Mouse (Mus musculus) T-helper 1 cell (primary cell): ENCODE measurements around the gene Pde11a.

ENCODE experiments used
- in situ Hi-C: fragments of 300-600 bp; cut with MboI, MseI; formaldehyde crosslinking; loops from one replicate; pipeline ENCODE4 v1.15.1; 2025; ENCODE audit warnings: high pct_unique_total_duplicates

The Pde11a gene

GRCm38 (mm10) chr2:76060207-76060606 is 278.4 kb downstream of the Pde11a start:
- in situ Hi-C loops, result no loop called here

DNA sequence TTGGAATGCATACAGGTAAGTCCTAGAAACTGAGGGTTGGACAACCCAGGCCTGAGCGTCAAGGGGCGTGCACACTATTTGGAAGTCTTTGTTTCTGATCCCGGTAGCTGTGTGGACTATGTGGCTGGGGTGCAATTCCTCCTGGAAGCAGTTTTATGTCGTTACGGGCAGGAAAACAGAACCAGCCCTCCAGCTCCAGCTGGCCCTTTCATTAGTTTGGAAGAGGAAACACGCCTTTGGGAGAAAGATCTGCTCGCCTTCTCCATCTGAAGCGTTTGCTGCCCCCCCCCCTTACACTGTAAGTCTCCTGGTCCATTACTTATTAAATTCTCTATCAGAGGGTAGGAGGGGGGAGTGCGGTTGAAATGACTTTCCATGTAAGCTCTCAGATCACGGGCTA is 279.0 kb downstream of the Pde11a start:
- in situ Hi-C loops, result loop anchor here (10.0 kb wide), 1 partner anchor 855 kb away; no protein-coding TSS in a partner anchor

DNA sequence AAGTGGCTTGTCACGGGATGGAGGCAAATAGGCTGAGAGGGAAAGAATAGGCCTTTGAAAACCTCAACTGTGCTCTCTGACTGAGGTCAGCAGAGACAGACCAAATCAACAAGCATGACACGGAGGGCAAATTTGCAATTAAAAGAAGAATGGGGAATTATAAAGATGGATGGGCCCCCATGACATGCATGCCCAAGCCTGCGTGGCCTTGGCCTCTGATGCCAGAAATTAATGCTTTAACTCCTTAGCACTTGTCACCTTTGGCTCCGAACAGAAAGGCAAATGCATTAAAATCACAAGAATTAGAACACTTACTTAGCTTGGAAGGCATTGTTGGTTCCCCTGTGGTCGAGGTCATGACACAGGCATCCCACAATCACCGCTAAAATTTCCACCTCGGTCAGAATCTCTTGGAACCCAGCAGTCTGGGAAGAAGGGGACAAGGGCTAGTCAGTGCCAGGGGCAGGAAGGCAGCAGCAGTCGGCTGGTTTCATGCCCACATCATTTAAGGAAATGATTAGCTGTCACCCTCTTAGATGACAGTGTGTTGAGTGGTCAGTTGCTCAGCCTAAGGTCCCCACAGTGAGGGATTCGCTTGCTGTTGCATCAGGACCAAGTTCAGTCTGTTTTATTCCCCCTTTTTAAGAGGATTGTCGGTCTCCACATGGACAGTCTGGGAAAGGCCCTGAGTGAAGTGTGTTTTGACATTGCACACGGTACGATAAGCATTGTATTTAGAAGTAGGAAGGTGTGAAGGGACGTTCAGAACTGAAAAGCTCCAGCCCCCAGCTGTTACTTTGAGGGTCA is 279.7 kb downstream of the Pde11a start:
- in situ Hi-C loops, result loop anchor here (10.0 kb wide), 1 partner anchor 856 kb away; no protein-coding TSS in a partner anchor

GRCm38 (mm10) chr2:76057555-76057954 is 281.0 kb downstream of the Pde11a start:
- in situ Hi-C loops, result loop anchor here (10.0 kb wide), 1 partner anchor 857 kb away; no protein-coding TSS in a partner anchor

DNA sequence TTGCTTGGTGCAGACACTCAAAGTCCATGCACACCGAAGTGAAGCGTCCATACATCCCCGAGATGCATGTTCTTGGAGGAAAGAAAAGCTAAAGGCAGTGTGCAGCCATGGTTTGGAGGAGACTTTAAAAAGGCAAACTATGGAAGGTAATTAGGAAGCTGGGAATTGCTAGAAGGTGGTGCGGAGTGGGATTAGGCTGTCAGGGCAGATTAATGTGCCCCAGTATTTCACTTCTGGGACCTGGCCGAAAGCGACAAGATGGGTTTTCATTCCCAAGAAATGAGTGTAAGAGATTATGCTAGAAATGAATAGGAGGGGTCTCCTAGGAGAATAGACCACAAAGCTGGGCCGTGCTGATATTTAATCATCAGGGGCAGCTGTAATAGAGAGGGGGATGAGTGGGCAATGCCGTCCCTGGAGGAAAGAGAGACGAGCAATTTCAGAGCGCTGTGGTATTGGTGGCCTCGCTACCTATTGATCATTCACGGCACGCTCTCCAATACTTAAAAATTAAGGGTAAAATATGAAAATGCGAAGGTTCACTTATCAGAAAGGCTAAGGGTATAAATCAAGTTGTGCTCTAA is 284.7 kb downstream of the Pde11a start:
- in situ Hi-C loops, result loop anchor here (10.0 kb wide), 1 partner anchor 861 kb away; no protein-coding TSS in a partner anchor

DNA sequence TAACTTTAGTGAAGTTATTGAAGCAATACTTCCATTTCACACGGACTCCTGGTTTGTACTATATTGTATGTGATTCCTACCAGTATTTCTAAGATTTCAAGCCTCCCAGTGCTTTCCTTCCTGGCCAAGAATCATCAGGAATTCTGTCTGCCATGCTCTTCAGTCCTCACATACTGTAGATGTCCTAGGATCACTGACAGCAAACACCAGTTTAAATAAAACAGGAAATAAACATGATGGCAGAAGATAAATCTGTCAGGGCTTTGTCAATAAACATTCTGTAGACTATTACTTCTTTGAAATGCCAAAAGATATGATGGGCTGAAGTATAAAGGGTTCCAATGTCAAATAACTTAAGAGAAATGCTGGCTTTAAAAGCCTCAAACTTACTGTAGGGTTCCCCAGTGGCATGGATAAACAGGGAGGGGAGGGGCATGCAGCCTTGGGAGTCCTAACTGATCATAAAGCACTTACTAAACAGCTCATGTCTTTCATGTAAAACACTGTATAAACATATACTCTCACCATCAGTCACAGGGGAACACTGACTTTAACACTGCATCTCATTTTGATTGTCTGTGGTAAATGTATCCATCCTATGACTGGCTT is 285.6 kb downstream of the Pde11a start:
- in situ Hi-C loops, result loop anchor here (10.0 kb wide), 1 partner anchor 862 kb away; no protein-coding TSS in a partner anchor

GRCm38 (mm10) chr2:76051385-76051784 is 287.2 kb downstream of the Pde11a start:
- in situ Hi-C loops, result loop anchor here (10.0 kb wide), 1 partner anchor 863 kb away; no protein-coding TSS in a partner anchor

DNA sequence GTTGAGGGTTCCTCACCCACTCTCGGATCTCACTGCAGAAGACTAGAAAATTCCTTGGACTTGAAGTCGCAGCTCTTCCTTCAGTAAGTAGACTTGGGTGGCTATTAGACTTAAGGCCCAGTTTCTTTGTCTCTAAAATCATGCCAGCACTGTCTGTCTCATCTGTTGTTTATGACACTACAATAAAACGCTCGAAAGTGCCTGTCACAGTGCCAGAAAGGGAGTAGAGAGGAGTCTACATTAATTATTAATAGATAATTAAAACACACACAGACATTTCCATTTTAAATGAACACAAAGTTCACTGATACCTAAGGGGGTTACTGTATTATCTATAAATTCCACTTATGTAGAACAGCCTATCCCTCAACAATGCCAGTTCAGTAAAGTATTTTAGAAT is 287.7 kb downstream of the Pde11a start:
- in situ Hi-C loops, result loop anchor here (10.0 kb wide), 1 partner anchor 864 kb away; no protein-coding TSS in a partner anchor

- in situ Hi-C loops, result loop anchor here (10.0 kb wide), 1 partner anchor 865 kb away; no protein-coding TSS in a partner anchor
Measured at GRCm38 (mm10) chr2:76050092-76050491, 288.5 kb downstream of the Pde11a start.

- in situ Hi-C loops, result no loop called here
Measured at GRCm38 (mm10) chr2:76049529-76049928, 289.0 kb downstream of the Pde11a start.

DNA sequence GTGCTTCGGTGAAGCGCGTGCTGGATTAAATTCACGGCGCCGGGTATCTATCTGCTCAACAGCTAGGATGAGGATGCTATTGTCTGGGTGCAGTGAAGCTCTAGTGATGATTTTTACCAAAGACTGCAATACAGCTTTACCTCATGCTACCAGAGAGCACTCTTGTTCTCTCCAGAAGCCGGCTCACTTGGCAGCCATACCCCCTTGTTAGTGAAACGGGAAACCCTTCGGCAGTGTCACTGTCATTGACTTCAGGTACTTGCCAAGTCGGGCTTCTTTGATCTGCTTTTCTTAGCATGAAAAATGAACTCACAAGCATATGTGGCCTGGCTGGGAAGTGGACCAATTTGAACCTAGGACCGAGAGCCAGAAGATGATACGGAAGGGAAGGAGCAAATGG is 290.8 kb downstream of the Pde11a start:
- in situ Hi-C loops, result no loop called here

- in situ Hi-C loops, result no loop called here
Measured at GRCm38 (mm10) chr2:76042210-76042609, 296.4 kb downstream of the Pde11a start.

DNA sequence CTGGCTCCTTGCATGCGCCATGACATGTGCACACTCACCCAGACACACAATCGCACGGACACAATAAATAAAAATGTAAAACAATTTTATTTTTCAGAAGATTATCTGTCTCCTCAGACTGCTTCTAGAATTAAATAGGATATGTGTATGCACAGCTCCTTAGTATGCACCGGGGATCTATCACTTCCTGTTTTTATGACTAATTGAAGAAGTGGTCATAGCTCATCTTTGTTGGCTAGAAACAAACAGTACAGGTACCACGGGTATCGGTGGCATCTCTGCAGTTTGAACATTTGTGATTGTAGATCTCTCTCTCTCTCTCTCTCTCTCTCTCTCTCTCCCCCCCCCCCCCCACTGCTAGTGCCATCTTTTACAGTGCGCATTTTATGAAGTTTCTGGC is 298.5 kb downstream of the Pde11a start:
- in situ Hi-C loops, result no loop called here

DNA sequence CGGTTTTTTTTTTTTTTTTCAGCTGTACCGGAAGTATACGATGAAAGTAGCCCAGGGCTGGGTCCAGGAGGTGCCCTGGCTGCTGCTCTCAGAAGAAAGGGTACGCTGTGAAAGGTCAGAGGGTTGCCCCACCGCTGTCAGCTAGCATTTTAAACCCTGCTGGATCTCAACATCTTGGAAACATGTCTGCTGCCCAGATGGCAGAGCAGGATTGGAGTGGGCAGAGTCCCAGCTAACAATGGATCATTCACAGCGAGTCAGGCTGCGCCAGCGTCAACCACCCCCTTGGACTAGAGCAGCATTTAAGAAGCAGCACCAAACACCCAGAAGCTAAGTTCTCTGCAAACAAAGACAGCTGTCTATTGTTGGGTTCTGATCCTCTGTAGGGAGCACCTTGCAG is 308.5 kb downstream of the Pde11a start:
- in situ Hi-C loops, result no loop called here

DNA sequence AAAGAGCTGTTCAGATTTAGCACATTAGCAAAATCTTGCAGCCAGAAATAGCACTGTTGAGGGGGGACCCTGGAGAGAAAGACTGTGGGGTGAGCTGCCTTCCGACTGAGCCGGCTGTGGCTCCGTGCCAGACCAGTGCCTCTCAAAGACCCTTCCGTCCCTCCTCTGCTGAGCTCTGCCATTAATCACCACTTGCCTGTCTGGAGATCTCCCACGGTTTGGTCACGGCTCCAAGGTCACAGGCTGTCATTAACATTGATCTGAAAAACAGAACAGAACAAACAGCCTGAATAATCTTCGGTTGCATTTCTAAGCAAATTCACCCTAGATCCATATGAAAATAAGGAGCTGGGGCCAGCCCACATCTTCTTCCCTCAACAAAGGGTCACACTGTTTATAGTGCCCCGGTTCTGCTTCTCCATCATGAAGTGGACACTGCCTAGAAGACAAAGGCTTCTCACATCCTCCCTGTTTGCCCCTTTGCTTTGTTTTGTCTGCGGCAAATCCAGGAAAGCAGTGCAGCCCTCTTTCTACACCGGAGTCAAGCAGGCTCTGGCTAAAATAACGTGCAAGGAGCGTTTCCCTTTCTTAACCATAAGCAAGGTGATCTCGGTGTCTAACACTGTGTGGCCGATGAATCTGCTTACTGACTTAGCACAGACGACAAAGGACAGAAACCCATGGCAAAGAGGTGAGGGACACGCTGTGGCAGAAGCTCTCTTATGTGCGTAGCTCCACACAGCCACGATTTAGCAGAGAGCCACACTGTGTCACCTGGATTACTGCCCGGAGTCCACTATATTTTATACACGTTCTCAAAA is 309.3 kb downstream of the Pde11a start:
- in situ Hi-C loops, result no loop called here

DNA sequence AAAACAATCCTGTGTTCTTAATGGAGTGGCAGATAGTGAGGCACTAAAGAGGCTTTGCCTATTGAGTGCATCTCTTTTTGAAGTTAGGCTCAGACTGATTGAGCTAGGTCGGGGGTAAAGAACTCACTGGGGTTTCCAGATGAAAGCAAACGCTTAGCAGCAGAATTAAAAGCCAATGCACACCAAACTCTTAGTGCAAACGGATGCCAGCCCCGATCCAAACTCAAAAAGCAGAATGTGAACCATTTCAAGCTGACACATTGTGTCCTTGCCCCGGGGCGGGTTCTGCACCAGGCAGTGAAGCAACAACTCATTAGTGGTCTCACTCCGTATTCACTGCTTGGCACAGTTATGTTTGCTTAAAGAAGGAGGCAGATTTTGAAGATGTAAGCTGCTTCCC is 321.7 kb downstream of the Pde11a start:
- in situ Hi-C loops, result no loop called here

DNA sequence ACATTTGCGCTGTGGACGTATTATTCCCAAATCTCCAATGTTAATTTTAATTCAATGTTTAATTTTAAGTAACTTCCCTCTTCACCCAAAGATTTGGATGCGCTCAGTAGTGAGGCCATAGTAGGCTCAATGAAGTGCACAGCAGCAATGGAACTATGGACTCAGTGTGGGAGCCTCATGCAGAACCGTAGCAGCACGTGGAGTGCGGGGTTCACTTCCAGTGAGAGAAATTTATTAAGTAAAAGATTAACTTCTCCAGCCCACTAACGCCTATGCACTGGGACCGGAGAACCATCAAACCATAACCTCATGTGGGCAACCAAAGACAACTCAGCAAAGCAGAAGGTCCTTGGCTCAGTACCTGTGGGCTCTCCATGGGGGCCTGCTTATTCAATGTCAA is 322.4 kb downstream of the Pde11a start:
- in situ Hi-C loops, result no loop called here

GRCm38 (mm10) chr2:76015460-76015859 is 323.1 kb downstream of the Pde11a start:
- in situ Hi-C loops, result no loop called here

DNA sequence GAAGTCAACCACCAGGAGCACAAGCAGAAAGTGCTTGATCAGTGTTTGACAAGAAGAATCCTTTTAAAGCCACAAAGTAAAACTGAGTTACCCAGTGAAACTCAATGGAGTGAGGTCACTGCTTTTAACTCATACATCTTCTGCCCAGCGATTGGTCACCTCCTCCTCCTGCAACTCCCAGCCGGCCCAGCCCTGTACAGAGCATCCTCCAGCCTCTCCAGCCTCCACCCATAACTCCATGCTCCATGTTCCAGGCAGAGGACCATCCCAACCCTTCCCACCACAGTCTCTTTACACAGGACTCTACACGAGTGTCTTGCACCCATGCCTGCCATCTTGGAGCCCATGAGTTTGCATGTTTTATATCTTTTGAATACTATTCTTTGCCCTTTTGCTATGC is 323.9 kb downstream of the Pde11a start:
- in situ Hi-C loops, result no loop called here

DNA sequence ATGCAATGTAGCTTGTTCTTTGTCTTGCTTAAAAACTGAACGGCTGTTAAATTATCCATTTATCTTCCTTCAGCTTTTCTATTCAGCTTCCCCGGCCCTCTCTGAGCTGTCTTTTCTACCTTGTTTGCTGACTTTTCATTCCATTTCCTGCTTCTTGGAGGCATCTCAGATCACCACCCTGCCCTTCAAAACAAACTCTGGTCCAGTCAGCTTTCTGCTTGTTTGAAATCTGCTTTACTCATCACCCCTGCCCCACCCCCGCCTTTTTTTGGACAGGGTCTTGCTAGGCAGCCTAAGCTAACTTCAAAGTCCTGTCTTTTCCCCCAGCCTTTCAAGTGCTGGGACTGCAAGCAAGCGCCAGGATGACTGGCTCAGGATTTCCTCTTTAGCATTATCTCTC is 332.4 kb downstream of the Pde11a start:
- in situ Hi-C loops, result no loop called here

DNA sequence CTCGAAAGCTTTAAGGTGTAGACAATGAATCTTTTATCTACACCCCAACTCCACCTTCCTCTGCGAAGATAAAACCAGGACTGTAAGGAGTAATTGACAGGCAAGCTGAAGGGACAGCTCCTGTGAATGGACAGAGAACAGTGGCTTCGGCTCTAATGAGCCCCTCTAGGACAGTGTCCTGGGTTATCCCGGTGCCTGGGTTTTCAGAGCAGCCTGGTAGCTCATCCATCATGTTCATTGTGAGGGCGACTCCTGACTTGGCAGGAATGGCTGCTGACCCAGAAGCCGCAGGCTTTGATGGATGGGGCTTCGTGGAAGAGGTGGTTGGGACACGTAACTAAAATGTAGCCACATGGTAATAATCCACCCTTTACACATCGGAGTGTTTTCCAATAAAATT is 335.7 kb downstream of the Pde11a start:
- in situ Hi-C loops, result no loop called here

GRCm38 (mm10) chr2:76001392-76001791 is 337.2 kb downstream of the Pde11a start:
- in situ Hi-C loops, result no loop called here
